Mouse (Mus musculus): Measurements from ENCODE around the gene Zfp385c. TPM values are rescaled to one million over a fixed set of nuclear protein-coding genes. Genes with fewer than 3 reads are reported as not detected.

Gene Zfp385c
- 0.51 TPM for polyA plus RNA-seq (2017; shearing (Covaris generic))

GRCm38 (mm10) chr11:100692164-100692616, at the start of gene Zfp385c:
Zfp385c (minus strand) TSS chr11:100692455.

GRCm38 (mm10) chr11:100738066-100738604, 45.9 kb upstream of the Zfp385c start, which contains the start of gene Rab5c:
Rab5c (minus strand) TSS chr11:100738215.

GRCm38 (mm10) chr11:100713735-100714533, 21.7 kb upstream of the Zfp385c start, which contains the start of gene Hspb9:
Hspb9 (plus strand) TSS chr11:100713850.

GRCm38 (mm10) chr11:100711783-100712615, 19.7 kb upstream of the Zfp385c start, which contains the start of gene Kat2a:
Kat2a (minus strand) TSS chr11:100712465.

GRCm38 (mm10) chr11:100703851-100704531, 11.7 kb upstream of the Zfp385c start, which contains the start of gene Dhx58:
Dhx58 (minus strand) TSS chr11:100704271.

GRCm38 (mm10) chr11:100619982-100620381, 72.3 kb downstream of the Zfp385c start, which contains the start of gene Dnajc7:
Dnajc7 (minus strand) TSS chr11:100620168.

GRCm38 (mm10) chr11:100618761-100619484, 73.3 kb downstream of the Zfp385c start, which contains the start of gene Nkiras2:
Nkiras2 (plus strand) TSS chr11:100619244.

Other genes starting within 250 kb of the Zfp385c start
- 4.2 TPM for gene Klhl11, start 219.7 kb downstream of the Zfp385c start, polyA plus RNA-seq (2017; shearing (Covaris generic))
- 155 TPM for gene Acly, start 164.5 kb downstream of the Zfp385c start, polyA plus RNA-seq (2017; shearing (Covaris generic))
- gene Ttc25, start 146.8 kb downstream of the Zfp385c start, polyA plus RNA-seq (2017; shearing (Covaris generic)) = 0.13 TPM
- 392 TPM for gene Cnp, start 117.6 kb downstream of the Zfp385c start, polyA plus RNA-seq (2017; shearing (Covaris generic))
- 28.4 TPM for gene Nkiras2, start 73.2 kb downstream of the Zfp385c start, polyA plus RNA-seq (2017; shearing (Covaris generic))
- gene Dnajc7, start 72.3 kb downstream of the Zfp385c start, polyA plus RNA-seq (2017; shearing (Covaris generic)) = 616 TPM
- 33.4 TPM for gene Dhx58, start 11.8 kb upstream of the Zfp385c start, polyA plus RNA-seq (2017; shearing (Covaris generic))
- 69.0 TPM for gene Kat2a, start 20.0 kb upstream of the Zfp385c start, polyA plus RNA-seq (2017; shearing (Covaris generic))
- gene Hspb9, start 21.4 kb upstream of the Zfp385c start, polyA plus RNA-seq (2017; shearing (Covaris generic)) = 0.47 TPM
- 52.0 TPM for gene Rab5c, start 45.8 kb upstream of the Zfp385c start, polyA plus RNA-seq (2017; shearing (Covaris generic))
- 0.59 TPM for gene Kcnh4, start 67.5 kb upstream of the Zfp385c start, polyA plus RNA-seq (2017; shearing (Covaris generic))
- gene Hcrt, start 70.5 kb upstream of the Zfp385c start, polyA plus RNA-seq (2017; shearing (Covaris generic)) = not detected
- gene Ghdc, start 78.5 kb upstream of the Zfp385c start, polyA plus RNA-seq (2017; shearing (Covaris generic)) = 5.3 TPM
- gene Stat5b, start 158.3 kb upstream of the Zfp385c start, polyA plus RNA-seq (2017; shearing (Covaris generic)) = 186 TPM
- 108 TPM for gene Stat5a, start 166.9 kb upstream of the Zfp385c start, polyA plus RNA-seq (2017; shearing (Covaris generic))
- 233 TPM for gene Stat3, start 247.1 kb upstream of the Zfp385c start, polyA plus RNA-seq (2017; shearing (Covaris generic))

Measured in CD4-positive, CD25-positive, alpha-beta regulatory T cell (primary cell).